ENCODE assay signal across 20 mouse cellular contexts in genomic region chr6:50080431-50080830, GRCm38 (mm10). TPM values are rescaled to one million over a fixed set of nuclear protein-coding genes. Genes with fewer than 3 reads are reported as not detected.
DNase-seq lines count a peak whose midpoint lies in the region; ATAC-seq lines count a peak whose summit lies in the region.
"Had no signal": no experiment of that assay in that cellular context is flagged by ENCODE, and none has a peak within 500 bp of the region (broad histone marks: within the 10 kb centered on the region; RNA-seq: fewer than 3 reads in every experiment).

No protein-coding gene starts in this region.

- no peaks in the 10 kb centered on the region for H3K9me3 ChIP-seq in kidney, embryonic 14.5 days (ENCODE audit: control insufficient read depth, low read length)
- H3K9me3 ChIP-seq in hindbrain, embryonic 16.5 days (ENCODE audit: control insufficient read depth, low read length) = no peaks in the 10 kb centered on the region
- H3K9me3 ChIP-seq: embryonic facial prominence, embryonic 13.5 days; limb, embryonic 10.5 days; liver, embryonic 13.5 days; megakaryocyte, embryonic 14.5 days; neural tube, embryonic 13.5 days; stomach, embryonic 15.5 days had no signal

- ATAC-seq in kidney, embryonic 14.5 days (ENCODE audit: low FRiP score, low TSS enrichment) = no peak
- ATAC-seq in hindbrain, embryonic 16.5 days = no peak
- ATAC-seq: activated CD4-positive, CD25-positive, alpha-beta regulatory T cell, adult 4 months had no signal

- WGBS in kidney, embryonic 14.5 days = 76% methylated on average over 7 of the region's 7 CpGs
- WGBS in hindbrain, embryonic 16.5 days = 75% methylated on average over 7 of the region's 7 CpGs

- peak; percentile 9 to 29 for DNase-seq in cerebellum, postnatal 10 days
- DNase-seq in cerebellum, postnatal 4 days (ENCODE audit: low spot score in 2 of 2) = no peak
- DNase-seq in kidney, adult 8-10 months = peak; percentile 5 to 18
- DNase-seq in brain, adult 2 months (ENCODE audit: low read depth, low spot score) = peak; percentile 53
- peak; percentile 35 for DNase-seq in lung, postnatal 10 days
- no peak for DNase-seq in ovary, postnatal 36 days (ENCODE audit: low spot score)
- DNase-seq: adrenal gland, postnatal 36 days; cerebellum, adult 11 months; gastrocnemius, postnatal 25 days; liver, embryonic 13.5 days; spleen, adult 18-20 months; thymus, postnatal 14 days had no signal

- H3K9ac ChIP-seq in kidney, embryonic 14.5 days (ENCODE audit: low read depth, low read length) = no peak overlapping the region
- H3K9ac ChIP-seq in hindbrain, embryonic 16.5 days (ENCODE audit: low read depth, low read length) = no peak overlapping the region
- H3K9ac ChIP-seq: embryonic facial prominence, embryonic 13.5 days; liver, embryonic 13.5 days; neural tube, embryonic 13.5 days; stomach, embryonic 15.5 days had no signal

- H3K27ac ChIP-seq in kidney, embryonic 14.5 days (ENCODE audit: low read depth, low read length) = no peak overlapping the region
- no peak overlapping the region for H3K27ac ChIP-seq in hindbrain, embryonic 16.5 days (ENCODE audit: low read depth, low read length)
- H3K27ac ChIP-seq: embryonic facial prominence, embryonic 13.5 days; limb, embryonic 10.5 days; liver, embryonic 13.5 days; neural tube, embryonic 13.5 days; stomach, embryonic 15.5 days had no signal

- no peaks in the 10 kb centered on the region for H3K4me1 ChIP-seq in kidney, embryonic 14.5 days (ENCODE audit: control insufficient read depth, insufficient read depth, low read length)
- H3K4me1 ChIP-seq in hindbrain, embryonic 16.5 days (ENCODE audit: control insufficient read depth, insufficient read depth, low read depth, low read length) = no peaks in the 10 kb centered on the region
- H3K4me1 ChIP-seq: embryonic facial prominence, embryonic 13.5 days; limb, embryonic 10.5 days; liver, embryonic 13.5 days; neural tube, embryonic 13.5 days; stomach, embryonic 15.5 days had no signal

- no peak overlapping the region for H3K4me3 ChIP-seq in kidney, embryonic 14.5 days (ENCODE audit: low read length)
- H3K4me3 ChIP-seq in hindbrain, embryonic 16.5 days (ENCODE audit: low read length) = no peak overlapping the region
- H3K4me3 ChIP-seq: embryonic facial prominence, embryonic 13.5 days; limb, embryonic 10.5 days; liver, embryonic 13.5 days; megakaryocyte, embryonic 14.5 days; neural tube, embryonic 13.5 days; stomach, embryonic 15.5 days had no signal

- no peaks in the 10 kb centered on the region for H3K27me3 ChIP-seq in kidney, embryonic 14.5 days (ENCODE audit: control insufficient read depth, insufficient read depth, low read length)
- H3K27me3 ChIP-seq in hindbrain, embryonic 16.5 days (replicated peaks; ENCODE audit: control insufficient read depth, insufficient read depth, low read length) = no peaks in the 10 kb centered on the region
- H3K27me3 ChIP-seq: embryonic facial prominence, embryonic 13.5 days; liver, embryonic 13.5 days; neural tube, embryonic 13.5 days; stomach, embryonic 15.5 days had no signal

- H3K4me2 ChIP-seq in kidney, embryonic 14.5 days (replicated peaks; ENCODE audit: low read depth, low read length) = no peak overlapping the region
- H3K4me2 ChIP-seq in hindbrain, embryonic 16.5 days (ENCODE audit: low read length) = no peak overlapping the region
- H3K4me2 ChIP-seq: embryonic facial prominence, embryonic 13.5 days; liver, embryonic 13.5 days; neural tube, embryonic 13.5 days; stomach, embryonic 15.5 days had no signal

- H3K36me3 ChIP-seq in kidney, embryonic 14.5 days (ENCODE audit: control insufficient read depth, insufficient read depth, low read length) = no peaks in the 10 kb centered on the region
- H3K36me3 ChIP-seq in hindbrain, embryonic 16.5 days (ENCODE audit: control insufficient read depth, insufficient read depth, low read length) = no peaks in the 10 kb centered on the region
- H3K36me3 ChIP-seq: embryonic facial prominence, embryonic 13.5 days; limb, embryonic 10.5 days; liver, embryonic 13.5 days; neural tube, embryonic 13.5 days; stomach, embryonic 15.5 days had no signal

RNA-seq across cellular contexts. Expression of gene Mpp6, which starts 29.6 kb away (rescaled TPM):
- polyA plus RNA-seq in kidney, embryonic 14.5 days (2014; fragmentation: Nextera tagmentation; extraction: Ambion mirVana) = 102 and 115 TPM in 2 replicates
- polyA plus RNA-seq in hindbrain, embryonic 16.5 days (2015; fragmentation: Nextera tagmentation; extraction: Ambion mirVana) = 51.5 and 59.2 TPM in 2 replicates

Comparison
In these comparisons a context has a peak if more than half of its experiments do, and no peak if none do; other contexts are left out.
1. DNase-seq: peak in cerebellum, postnatal 10 days (2 of 2), kidney, adult 8-10 months (2 of 2), brain, adult 2 months (single experiment) and lung, postnatal 10 days (single experiment); none in cerebellum, postnatal 4 days (0 of 2) and ovary, postnatal 36 days (single experiment).